Mouse (Mus musculus) MEL (cell line): ENCODE data around the gene Rps28. TPM values are rescaled to one million over a fixed set of nuclear protein-coding genes. Genes with fewer than 3 reads are reported as not detected.
"Not testable (repeated sequence)": the region's sequence is repeated elsewhere in the genome, so short reads cannot be mapped to it uniquely, and the experiment has no call there.

Experiments used
- DNase-seq: peaks from one replicate; pipeline ENCODE4 v3.0.0; 2011; ENCODE audit warnings: low read depth, low spot score
- H3K27ac ChIP-seq: 2 replicates; pipeline ENCODE4 v1.5.1; 2012; ENCODE audit warnings: low read depth, mild to moderate bottlenecking, control low read depth, low read length, moderate library complexity; ENCODE audit not compliant: control insufficient read depth
- H3K27me3 ChIP-seq, 2 experiments: fragments of 150-350 bp in 1 of 2; sonication (generic) in 1 of 2; 2 replicates each; pipeline ENCODE4 v1.6.1; 2012; ENCODE audit warnings: low read length in 2 of 2, mild to moderate bottlenecking in 2 of 2, improper control_type of control experiment in 1 of 2, moderate library complexity in 1 of 2; ENCODE audit not compliant: insufficient read depth in 2 of 2, control insufficient read depth in 1 of 2
- H3K36me3 ChIP-seq, 2 experiments: 2 replicates each; pipeline ENCODE4 v1.6.1; 2012 to 2014; ENCODE audit warnings: low read length in 2 of 2, improper control_type of control experiment in 1 of 2, inconsistent platforms in 1 of 2, mild to moderate bottlenecking in 1 of 2; ENCODE audit not compliant: insufficient read depth in 2 of 2, control insufficient read depth in 1 of 2
- H3K4me1 ChIP-seq, 2 experiments: fragments of 150-350 bp in 1 of 2; sonication (generic) in 1 of 2; 2 replicates each; pipeline ENCODE4 v1.6.1; 2012; ENCODE audit warnings: low read length in 2 of 2, improper control_type of control experiment in 1 of 2, mild to moderate bottlenecking in 1 of 2; ENCODE audit not compliant: insufficient read depth in 2 of 2, control insufficient read depth in 1 of 2
- H3K4me3 ChIP-seq, 2 experiments: fragments of 150-350 bp in 1 of 2; sonication (generic) in 1 of 2; 2 replicates each; pipeline ENCODE4 v1.5.1; 2012; ENCODE audit warnings: low read depth in 2 of 2, low read length in 2 of 2, mild to moderate bottlenecking in 2 of 2, moderate library complexity in 2 of 2, control low read depth in 1 of 2, improper control_type of control experiment in 1 of 2; ENCODE audit not compliant: control insufficient read depth in 1 of 2, insufficient read depth in 1 of 2
- H3K79me2 ChIP-seq: 2 replicates; pipeline ENCODE4 v1.6.1; 2012; ENCODE audit warnings: mild to moderate bottlenecking, low read length, moderate library complexity; ENCODE audit not compliant: control insufficient read depth, poor library complexity, insufficient read depth
- H3K9ac ChIP-seq: 2 replicates; pipeline ENCODE4 v1.6.1; 2012; ENCODE audit warnings: low read depth, mild to moderate bottlenecking, control low read depth, low read length, moderate library complexity; ENCODE audit not compliant: control insufficient read depth, poor library complexity, severe bottlenecking
- H3K9me3 ChIP-seq: fragments of 150-350 bp; sonication (generic); replicated peaks from 2 replicates; pipeline ENCODE4 v1.6.1; 2012; ENCODE audit warnings: mild to moderate bottlenecking, low read length, improper control_type of control experiment, moderate library complexity; ENCODE audit not compliant: insufficient read depth
- CHD1 ChIP-seq: IDR thresholded peaks from 2 replicates; pipeline ENCODE4 v1.6.1; 2012; ENCODE audit warnings: low read depth, mild to moderate bottlenecking, inconsistent platforms, low read length, improper control_type of control experiment
- CHD2 ChIP-seq: IDR thresholded peaks from 2 replicates; pipeline ENCODE4 v1.6.1; 2011; ENCODE audit warnings: low read length, improper control_type of control experiment
- E2F4 ChIP-seq: IDR thresholded peaks from 2 replicates; pipeline ENCODE4 v1.6.1; 2011; ENCODE audit warnings: low read depth, low read length, improper control_type of control experiment, borderline replicate concordance
- ELF1 ChIP-seq: IDR thresholded peaks from 2 replicates; pipeline ENCODE4 v1.6.1; 2014; ENCODE audit warnings: low read depth, mild to moderate bottlenecking, inconsistent platforms, low read length, improper control_type of control experiment, moderate library complexity
- GABPA ChIP-seq: IDR thresholded peaks from 2 replicates; pipeline ENCODE4 v1.6.1; 2012; ENCODE audit warnings: low read depth, mild to moderate bottlenecking, inconsistent platforms, low read length, improper control_type of control experiment, moderate library complexity
- HCFC1 ChIP-seq: IDR thresholded peaks from 2 replicates; pipeline ENCODE4 v1.6.1; 2012; ENCODE audit warnings: low read depth, mild to moderate bottlenecking, inconsistent platforms, low read length, improper control_type of control experiment, moderate library complexity
- JUND ChIP-seq: IDR thresholded peaks from 2 replicates; pipeline ENCODE4 v1.6.1; 2011; ENCODE audit warnings: low read depth, mild to moderate bottlenecking, improper control_type of control experiment, low read length
- KAT2A ChIP-seq: conservative IDR thresholded peaks from 2 replicates; pipeline ENCODE4 v1.6.1; 2012; ENCODE audit warnings: low read depth, low read length, improper control_type of control experiment, inconsistent platforms
- MAFK ChIP-seq: IDR thresholded peaks from 2 replicates; pipeline ENCODE4 v1.6.1; 2011; ENCODE audit warnings: low read depth, mild to moderate bottlenecking, low read length, improper control_type of control experiment, borderline replicate concordance
- MAZ ChIP-seq: IDR thresholded peaks from 2 replicates; pipeline ENCODE4 v1.6.1; 2012; ENCODE audit warnings: low read depth, mild to moderate bottlenecking, inconsistent platforms, low read length, improper control_type of control experiment
- MEF2A ChIP-seq: IDR thresholded peaks from 2 replicates; pipeline ENCODE4 v1.6.1; 2014; ENCODE audit warnings: low read depth, mild to moderate bottlenecking, inconsistent platforms, low read length, improper control_type of control experiment; ENCODE audit not compliant: poor library complexity, insufficient replicate concordance, severe bottlenecking; ENCODE audit errors: extremely low read depth
- MYB ChIP-seq: IDR thresholded peaks from 2 replicates; pipeline ENCODE4 v1.6.1; 2011; ENCODE audit warnings: mild to moderate bottlenecking, low read depth, low read length, improper control_type of control experiment
- MYC ChIP-seq: IDR thresholded peaks from 2 replicates; pipeline ENCODE4 v1.6.1; 2011; ENCODE audit warnings: low read depth, mild to moderate bottlenecking, low read length, improper control_type of control experiment, moderate library complexity
- NRF1 ChIP-seq: IDR thresholded peaks from 2 replicates; pipeline ENCODE4 v1.6.1; 2014; ENCODE audit warnings: low read depth, mild to moderate bottlenecking, inconsistent platforms, low read length, improper control_type of control experiment, moderate library complexity; ENCODE audit not compliant: poor library complexity, insufficient read depth, severe bottlenecking
- POLR2AphosphoS2 ChIP-seq: IDR thresholded peaks from 2 replicates; pipeline ENCODE4 v1.6.1; 2011; ENCODE audit warnings: low read length, improper control_type of control experiment
- POLR2AphosphoS5 ChIP-seq: IDR thresholded peaks from 2 replicates; pipeline ENCODE4 v1.6.1; 2012; ENCODE audit warnings: low read depth, borderline replicate concordance, mild to moderate bottlenecking, inconsistent platforms, low read length, moderate library complexity, mixed read lengths
- RAD21 ChIP-seq: IDR thresholded peaks from 2 replicates; pipeline ENCODE4 v1.6.1; 2011; ENCODE audit warnings: mild to moderate bottlenecking, low read depth, low read length, improper control_type of control experiment
- RCOR1 ChIP-seq: IDR thresholded peaks from 2 replicates; pipeline ENCODE4 v1.6.1; 2012; ENCODE audit warnings: low read depth, mild to moderate bottlenecking, inconsistent platforms, low read length, improper control_type of control experiment
- UBTF ChIP-seq: IDR thresholded peaks from 2 replicates; pipeline ENCODE4 v1.6.1; 2012; ENCODE audit warnings: low read depth, mild to moderate bottlenecking, inconsistent platforms, low read length, improper control_type of control experiment, moderate library complexity, borderline replicate concordance; ENCODE audit not compliant: insufficient read depth
- ZMIZ1 ChIP-seq: IDR thresholded peaks from 2 replicates; pipeline ENCODE4 v1.6.1; 2012; ENCODE audit warnings: low read depth, mild to moderate bottlenecking, inconsistent platforms, low read length, improper control_type of control experiment, moderate library complexity
- ZNF384 ChIP-seq: IDR thresholded peaks from 2 replicates; pipeline ENCODE4 v1.6.1; 2012; ENCODE audit warnings: low read depth, mild to moderate bottlenecking, inconsistent platforms, low read length, improper control_type of control experiment
- polyA plus RNA-seq, 2 experiments: library from polyadenylated mRNA; stranded (reverse) in 1 of 2; unstranded in 1 of 2; fragments of >175 nt in 1 of 2; fragments of >200 nt in 1 of 2; gene quantifications; 2 replicates each; pipeline versions ENCODE4 v1.2.1 to v1.2.4; 2012; ENCODE audit warnings: low replicate concordance in 2 of 2, low read depth in 1 of 2; ENCODE audit not compliant: insufficient read length in 2 of 2, insufficient read depth in 1 of 2, missing spikeins in 1 of 2
- total RNA-seq: library from RNA; depleted of rRNA; stranded (reverse); fragments of 300-350 nt; gene quantifications from 2 replicates; pipeline ENCODE4 v1.2.3, GENCODE M21; 2012

Gene Rps28
- total and polyA plus RNA-seq, 3 experiments = 994 to 3,556 (median 2,154) TPM

DNA sequence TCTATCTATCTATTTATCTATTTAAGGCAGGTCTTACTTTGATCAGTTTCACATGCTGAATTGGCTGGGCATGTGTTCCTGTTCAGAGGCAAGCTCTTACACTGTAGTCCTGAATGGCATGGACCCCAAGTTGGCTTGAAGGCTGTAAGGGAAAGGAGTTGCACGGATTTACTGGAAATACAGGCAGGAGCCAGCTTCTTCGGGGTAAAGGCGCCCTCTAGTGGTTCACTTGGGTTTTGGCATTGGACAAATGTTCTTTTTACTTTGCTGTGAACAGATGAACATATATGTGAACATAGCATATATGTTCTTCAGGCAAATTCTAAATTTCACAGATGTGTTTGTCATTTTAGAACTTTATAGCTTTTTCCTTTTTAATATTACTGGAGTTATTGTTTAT lies 2.5 kb upstream of the Rps28 start (continued):
- TF ChIP-seq ZNF384 (no peak), KAT2A (no peak), CHD2 (no peak), GABPA (no peak), ELF1 (no peak), MAZ (no peak), ZMIZ1 (no peak), POLR2AphosphoS5 (no peak), JUND (no peak), RAD21 (peak; percentile 75), MYB (no peak)
- TF ChIP-seq, all 39 proteins: peak for 8

DNA sequence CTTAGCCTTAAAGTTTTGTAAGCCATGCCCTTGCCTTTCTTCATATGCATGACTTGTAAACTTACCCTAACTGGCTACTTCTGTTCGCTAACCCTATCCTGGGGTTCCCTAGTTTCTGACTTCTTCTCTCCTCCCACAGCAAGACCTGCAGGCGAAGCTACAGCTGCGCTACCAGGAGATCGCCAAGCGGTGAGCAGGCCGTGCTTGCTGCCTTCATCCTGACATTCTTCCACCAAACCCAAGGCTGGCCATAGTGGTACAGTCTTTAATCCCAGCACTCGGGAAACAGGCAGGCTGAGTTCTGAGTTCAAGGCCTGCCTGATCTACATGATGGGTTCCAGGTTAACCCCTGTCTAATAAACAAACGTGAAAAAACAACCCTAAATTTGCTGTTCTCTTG lies 1.1 kb upstream of the Rps28 start:
- Histone ChIP-seq H3K4me3 (peak overlapping the region; percentile 85 to 93), H3K27ac (no peak overlapping the region), H3K9ac (peak overlapping the region; percentile 90), H3K79me2 (peaks cover 42% of the 10 kb centered on the region), H3K36me3 (peaks cover 23 to 27% of the 10 kb centered on the region in 2 experiments), H3K9me3 (no peaks in the 10 kb centered on the region), H3K27me3 (no peaks in the 10 kb centered on the region), H3K4me1 (peaks cover 0 to 11% of the 10 kb centered on the region in 2 experiments; a peak in 2 of 4 replicates)
- DNase-seq = peak; percentile 31
- TF ChIP-seq POLR2AphosphoS2 (no peak), UBTF (no peak), CHD1 (no peak), RCOR1 (no peak), HCFC1 (no peak), NRF1 (no peak), GABPA (no peak), MYC (no peak), E2F4 (no peak), MAZ (no peak), CHD2 (no peak), MAFK (no peak), MEF2A (no peak)

DNA sequence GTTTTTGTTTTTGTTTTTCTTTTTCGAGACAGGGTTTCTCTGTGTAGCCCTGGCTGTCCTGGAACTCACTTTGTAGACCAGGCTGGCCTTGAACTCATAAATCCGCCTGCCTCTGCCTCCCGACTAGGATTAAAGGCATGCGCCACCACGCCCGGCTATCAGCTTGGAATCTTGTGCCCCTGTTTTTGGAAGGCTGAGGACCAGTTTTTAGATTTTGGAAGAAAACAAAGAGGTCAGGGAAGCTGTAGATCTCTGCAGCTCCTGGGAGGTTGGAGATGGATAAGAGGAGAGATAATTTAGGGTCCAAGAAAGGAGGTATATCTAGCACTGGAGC lies 602 bp upstream of the Rps28 start:
- DNase-seq = peak; percentile 31
- H3K4me3 ChIP-seq = peak overlapping the region; percentile 85 to 93
- H3K36me3 ChIP-seq = peaks cover 18 to 27% of the 10 kb centered on the region in 2 experiments
- peak overlapping the region; percentile 90 for H3K9ac ChIP-seq
- H3K9me3 ChIP-seq, H3K27me3 ChIP-seq: not testable (repeated sequence)
- H3K27ac ChIP-seq = peak overlapping the region; percentile 77
- H3K4me1 ChIP-seq = peaks cover 0 to 11% of the 10 kb centered on the region in 2 experiments; a peak in 2 of 4 replicates
- H3K79me2 ChIP-seq = peaks cover 42% of the 10 kb centered on the region
